Mouse (Mus musculus) bone marrow macrophage, adult 2 months (primary cell): ENCODE measurements around the gene Gm5460.

Experiments used
- CTCF ChIP-seq: IDR thresholded peaks from 2 replicates; pipeline ENCODE4 v1.5.1; 2012; ENCODE audit warnings: low read depth, mild to moderate bottlenecking, low read length, moderate library complexity
- POLR2A ChIP-seq: IDR thresholded peaks from 2 replicates; pipeline ENCODE4 v1.6.1; 2012; ENCODE audit warnings: mild to moderate bottlenecking, low read depth, low read length, borderline replicate concordance

- TF ChIP-seq CTCF (no peak), POLR2A (no peak)
Measured at GRCm38 (mm10) chr14:34075346-34075745, 58.8 kb downstream of the Gm5460 start.
